Mouse (Mus musculus): ENCODE measurements around the gene 1600014C10Rik. TPM values are rescaled to one million over a fixed set of nuclear protein-coding genes. Genes with fewer than 3 reads are reported as not detected.

The 1600014C10Rik gene
- polyA plus RNA-seq, 1 experiment from 2014 or later = 16.0 TPM

DNA sequence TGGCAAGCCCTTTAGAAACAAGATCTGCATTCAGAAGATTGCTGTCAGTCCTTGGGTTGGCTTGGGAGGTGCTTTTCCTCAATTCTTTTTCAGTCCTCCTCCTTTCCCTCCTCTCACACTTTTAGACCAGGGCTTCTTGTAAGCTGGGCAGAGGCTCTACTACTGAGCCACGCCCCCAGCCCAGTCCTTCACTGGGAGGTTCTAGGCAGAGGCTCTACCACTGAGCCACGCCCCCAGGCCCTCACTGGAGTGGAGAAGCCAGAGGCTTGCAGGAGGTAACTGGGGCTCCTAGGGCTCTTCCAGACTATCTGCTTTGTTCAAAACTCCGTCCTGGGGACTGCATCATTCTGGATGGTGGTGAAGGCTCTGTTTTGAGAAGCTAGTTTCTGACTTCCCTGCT, 30.4 kb upstream of the 1600014C10Rik start:
- H3K4me3 ChIP-seq (ENCODE audit: low read depth, low read length) = no peak overlapping the region
- H3K9me3 ChIP-seq (ENCODE audit: low read length) = no peaks in the 10 kb centered on the region
- H3K36me3 ChIP-seq (ENCODE audit: insufficient read depth, low read length) = no peaks in the 10 kb centered on the region
- H3K4me2 ChIP-seq (replicated peaks; ENCODE audit: low read depth, low read length) = no peak overlapping the region
- H3K4me1 ChIP-seq (ENCODE audit: insufficient read depth, low read depth, low read length) = no peaks in the 10 kb centered on the region
- DNase-seq (ENCODE audit: low spot score) = no peak
- no peak for TF ChIP-seq CTCF (IDR thresholded peaks at IDR 0.05)
- no peak for TF ChIP-seq EP300 (IDR thresholded peaks at IDR 0.05)
- H3K9ac ChIP-seq (replicated peaks; ENCODE audit: low read depth) = no peak overlapping the region
- no peaks in the 10 kb centered on the region for H3K27me3 ChIP-seq (replicated peaks; ENCODE audit: insufficient read depth, low read length)
- 76% methylated on average over 3 of the region's 3 CpGs for WGBS
- ATAC-seq = no peak
- no peak overlapping the region for H3K27ac ChIP-seq (ENCODE audit: low read length)

DNA sequence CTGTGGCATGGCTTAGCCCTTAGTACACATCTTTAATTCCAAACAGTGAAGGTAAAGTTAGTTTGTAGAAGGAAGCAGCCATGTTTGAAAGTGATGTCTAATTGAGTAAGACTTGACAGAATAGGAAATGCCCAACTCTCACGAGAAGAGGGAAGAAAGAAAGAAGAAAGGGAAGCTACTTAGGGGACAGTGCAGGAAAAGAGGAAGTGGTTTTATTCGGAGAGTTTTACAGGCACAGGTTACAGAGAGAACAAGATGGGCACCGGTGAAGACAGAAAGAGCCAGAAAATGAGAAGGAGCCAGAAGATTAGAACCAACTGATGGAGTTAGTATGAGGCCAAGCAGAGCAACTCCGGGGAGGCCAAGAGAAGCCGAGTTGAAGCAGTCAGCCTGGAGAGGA, 27.2 kb upstream of the 1600014C10Rik start:
- H3K36me3 ChIP-seq (ENCODE audit: insufficient read depth, low read length) = no peaks in the 10 kb centered on the region
- H3K4me1 ChIP-seq (ENCODE audit: insufficient read depth, low read depth, low read length) = no peaks in the 10 kb centered on the region
- ATAC-seq (no peak), DNase-seq (ENCODE audit: low spot score) (peak; percentile 16)
- no peak overlapping the region for H3K9ac ChIP-seq (replicated peaks; ENCODE audit: low read depth)
- no peak overlapping the region for H3K4me3 ChIP-seq (ENCODE audit: low read depth, low read length)
- no peak for TF ChIP-seq EP300 (IDR thresholded peaks at IDR 0.05)
- no peak for TF ChIP-seq CTCF (IDR thresholded peaks at IDR 0.05)
- WGBS = 70% methylated on average over 5 of the region's 5 CpGs
- no peaks in the 10 kb centered on the region for H3K27me3 ChIP-seq (replicated peaks; ENCODE audit: insufficient read depth, low read length)
- H3K27ac ChIP-seq (ENCODE audit: low read length) = no peak overlapping the region
- H3K9me3 ChIP-seq (ENCODE audit: low read length) = no peaks in the 10 kb centered on the region
- H3K4me2 ChIP-seq (replicated peaks; ENCODE audit: low read depth, low read length) = no peak overlapping the region

DNA sequence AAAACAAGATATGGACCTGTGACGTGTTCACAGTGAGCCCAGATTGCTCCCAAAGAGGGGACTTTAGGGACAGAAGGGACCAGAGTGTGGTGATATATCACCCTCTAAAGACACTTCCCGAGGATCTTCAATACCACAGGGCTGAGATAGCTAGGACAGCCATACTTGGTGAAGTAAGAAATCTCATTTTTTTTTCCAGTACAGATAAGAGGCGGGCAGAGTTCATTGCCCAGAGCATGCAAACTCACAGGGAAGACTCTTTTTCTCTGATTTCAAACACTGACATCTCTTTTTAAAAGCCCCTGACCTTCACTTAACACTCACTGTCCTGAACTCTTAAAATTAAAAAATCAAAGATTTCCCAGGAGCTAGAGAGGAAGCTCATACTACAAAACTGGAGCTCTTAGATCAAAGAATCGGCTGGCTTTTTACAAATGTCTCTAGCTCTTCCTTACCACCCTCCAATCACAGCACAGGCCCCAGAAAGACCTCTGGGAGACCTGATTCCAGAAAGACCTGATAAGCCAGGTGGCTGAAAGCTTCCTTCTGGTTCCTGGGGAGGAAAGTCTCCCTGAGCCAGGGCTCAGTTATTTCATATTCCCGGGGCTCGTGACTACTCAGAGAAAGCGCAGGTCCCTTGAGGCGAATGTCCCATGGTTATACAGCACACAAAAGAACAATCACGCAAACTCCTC, 24.1 kb upstream of the 1600014C10Rik start:
- ATAC-seq (no peak), DNase-seq (ENCODE audit: low spot score) (no peak)
- Histone ChIP-seq H3K4me1 (ENCODE audit: insufficient read depth, low read depth, low read length) (no peaks in the 10 kb centered on the region), H3K9ac (replicated peaks; ENCODE audit: low read depth) (no peak overlapping the region), H3K4me3 (ENCODE audit: low read depth, low read length) (no peak overlapping the region), H3K9me3 (ENCODE audit: low read length) (no peaks in the 10 kb centered on the region), H3K36me3 (ENCODE audit: insufficient read depth, low read length) (no peaks in the 10 kb centered on the region), H3K4me2 (replicated peaks; ENCODE audit: low read depth, low read length) (no peak overlapping the region), H3K27ac (ENCODE audit: low read length) (no peak overlapping the region), H3K27me3 (replicated peaks; ENCODE audit: insufficient read depth, low read length) (no peaks in the 10 kb centered on the region)
- WGBS = 64% methylated on average over 9 of the region's 9 CpGs
- TF ChIP-seq CTCF (IDR thresholded peaks at IDR 0.05) (no peak), EP300 (IDR thresholded peaks at IDR 0.05) (no peak)

DNA sequence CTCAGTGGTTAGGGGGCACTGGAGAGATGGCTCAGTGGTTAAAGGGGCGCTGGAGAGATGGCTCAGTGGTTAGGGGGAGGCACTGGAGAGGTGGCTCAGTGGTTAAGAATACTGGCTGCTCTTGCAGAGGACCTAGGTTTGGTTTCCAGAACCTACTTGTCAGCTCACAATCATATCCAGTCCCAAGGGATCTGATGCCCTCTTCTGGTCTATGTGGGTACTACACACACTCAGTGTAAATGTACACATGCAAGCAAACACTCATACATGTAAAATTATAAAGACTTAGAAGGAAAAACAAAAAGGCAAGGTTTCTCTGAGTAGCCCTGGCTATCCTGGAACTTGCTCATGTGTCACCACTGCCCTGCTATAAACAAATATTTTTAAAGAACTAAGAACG, 21.6 kb upstream of the 1600014C10Rik start:
- H3K4me1 ChIP-seq (ENCODE audit: insufficient read depth, low read depth, low read length) = no peaks in the 10 kb centered on the region
- H3K9me3 ChIP-seq (ENCODE audit: low read length) = no peaks in the 10 kb centered on the region
- H3K4me2 ChIP-seq (replicated peaks; ENCODE audit: low read depth, low read length) = no peak overlapping the region
- H3K4me3 ChIP-seq (ENCODE audit: low read depth, low read length) = no peak overlapping the region
- no peak overlapping the region for H3K9ac ChIP-seq (replicated peaks; ENCODE audit: low read depth)
- DNase-seq (ENCODE audit: low spot score) (no peak), ATAC-seq (no peak)
- WGBS = 96% methylated on average over 2 of the region's 2 CpGs
- H3K27me3 ChIP-seq (replicated peaks; ENCODE audit: insufficient read depth, low read length) = no peaks in the 10 kb centered on the region
- no peak overlapping the region for H3K27ac ChIP-seq (ENCODE audit: low read length)
- H3K36me3 ChIP-seq (ENCODE audit: insufficient read depth, low read length) = no peaks in the 10 kb centered on the region
- no peak for TF ChIP-seq EP300 (IDR thresholded peaks at IDR 0.05)
- peak; percentile 42 for TF ChIP-seq CTCF (IDR thresholded peaks at IDR 0.05)

DNA sequence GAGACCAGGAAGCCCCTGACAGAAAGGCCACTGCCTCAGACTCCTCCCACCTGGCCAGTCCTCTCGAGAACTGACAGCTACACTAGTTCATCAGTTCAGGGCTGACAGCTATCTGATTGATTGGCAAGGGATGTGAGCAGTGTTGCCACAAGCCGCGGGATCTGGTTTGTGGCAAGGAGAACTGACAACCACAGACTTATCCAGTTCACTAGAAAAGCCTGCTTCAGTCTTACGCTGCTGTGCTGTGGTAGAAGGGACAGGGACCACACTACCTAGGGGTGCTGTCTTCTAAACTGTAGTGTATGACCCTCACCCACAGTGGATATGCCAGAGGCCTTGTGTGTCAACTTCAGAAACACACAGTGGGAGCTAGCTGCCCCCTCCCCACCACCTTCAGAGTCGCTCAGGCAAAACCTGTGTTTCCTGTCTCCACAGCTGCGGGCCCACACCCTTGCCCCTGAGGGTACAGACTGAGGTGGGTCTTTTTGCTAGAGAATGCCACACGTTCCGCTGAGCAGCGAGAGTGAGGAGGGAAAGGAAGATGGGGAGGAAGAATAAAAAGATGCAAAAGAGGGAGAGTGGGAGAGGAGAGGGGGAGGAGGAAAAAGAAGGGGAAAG, 19.5 kb upstream of the 1600014C10Rik start:
- H3K27me3 ChIP-seq (replicated peaks; ENCODE audit: insufficient read depth, low read length) = no peaks in the 10 kb centered on the region
- H3K9me3 ChIP-seq (ENCODE audit: low read length) = no peaks in the 10 kb centered on the region
- H3K27ac ChIP-seq (ENCODE audit: low read length) = no peak overlapping the region
- no peak overlapping the region for H3K4me2 ChIP-seq (replicated peaks; ENCODE audit: low read depth, low read length)
- H3K4me3 ChIP-seq (ENCODE audit: low read depth, low read length) = no peak overlapping the region
- H3K4me1 ChIP-seq (ENCODE audit: insufficient read depth, low read depth, low read length) = no peaks in the 10 kb centered on the region
- DNase-seq (ENCODE audit: low spot score) (no peak), ATAC-seq (no peak)
- WGBS = 26% methylated on average over 9 of the region's 9 CpGs
- H3K36me3 ChIP-seq (ENCODE audit: insufficient read depth, low read length) = no peaks in the 10 kb centered on the region
- TF ChIP-seq EP300 (IDR thresholded peaks at IDR 0.05) (no peak), CTCF (IDR thresholded peaks at IDR 0.05) (no peak)
- no peak overlapping the region for H3K9ac ChIP-seq (replicated peaks; ENCODE audit: low read depth)

DNA sequence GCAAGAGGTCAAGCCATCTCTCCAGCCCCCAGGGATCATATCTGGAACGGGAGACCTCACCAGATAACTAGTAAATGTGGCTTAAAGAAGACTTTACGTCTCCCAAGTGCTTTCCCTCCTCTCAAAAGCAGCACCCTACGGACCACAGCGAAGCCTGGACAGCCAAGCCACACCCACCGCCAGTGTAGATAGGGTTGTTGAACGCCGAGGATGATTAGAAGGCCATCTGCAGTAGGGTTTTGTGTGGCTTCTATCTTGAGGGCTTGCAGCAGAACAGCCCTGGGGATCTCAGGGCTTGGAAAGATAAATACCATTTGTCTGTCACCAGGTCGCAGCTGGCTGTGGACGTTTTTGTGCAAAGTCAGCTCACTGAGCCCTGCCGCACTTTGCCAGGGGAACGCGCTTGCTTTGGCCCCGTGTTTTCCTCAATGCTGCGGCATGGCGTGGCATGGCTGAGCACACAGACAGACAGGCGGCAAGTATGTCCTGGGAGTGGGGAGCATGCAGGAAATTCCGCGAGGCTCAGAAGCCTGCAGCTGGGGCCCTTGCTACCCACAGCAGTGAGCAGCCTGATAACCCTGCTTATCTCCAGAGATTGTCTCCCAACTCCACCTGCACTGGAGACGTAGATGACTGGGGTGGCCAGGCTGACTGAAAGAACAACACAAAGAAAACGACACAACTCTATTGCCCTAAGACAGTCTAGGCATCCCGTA, 15.9 kb upstream of the 1600014C10Rik start:
- Histone ChIP-seq H3K36me3 (ENCODE audit: insufficient read depth, low read length) (no peaks in the 10 kb centered on the region), H3K4me1 (ENCODE audit: insufficient read depth, low read depth, low read length) (no peaks in the 10 kb centered on the region), H3K4me3 (ENCODE audit: low read depth, low read length) (no peak overlapping the region), H3K4me2 (replicated peaks; ENCODE audit: low read depth, low read length) (peak overlapping the region; percentile 37), H3K9ac (replicated peaks; ENCODE audit: low read depth) (no peak overlapping the region), H3K27me3 (replicated peaks; ENCODE audit: insufficient read depth, low read length) (no peaks in the 10 kb centered on the region), H3K9me3 (ENCODE audit: low read length) (no peaks in the 10 kb centered on the region), H3K27ac (ENCODE audit: low read length) (no peak overlapping the region)
- WGBS = 22% methylated on average over 21 of the region's 21 CpGs
- DNase-seq (ENCODE audit: low spot score) = no peak
- no peak for ATAC-seq
- TF ChIP-seq CTCF (IDR thresholded peaks at IDR 0.05) (no peak), EP300 (IDR thresholded peaks at IDR 0.05) (no peak)
